Mouse (Mus musculus) liver, adult 2 months (tissue): ENCODE measurements around the gene Prkra.

Source experiments
- CTCF ChIP-seq: fragments of 200-500 bp; IDR thresholded peaks from 2 replicates; pipeline ENCODE4 v1.5.1; 2011; ENCODE audit warnings: low read depth, low read length, control low read depth
- POLR2A ChIP-seq: fragments of 200-500 bp; IDR thresholded peaks from 2 replicates; pipeline ENCODE4 v1.6.1; 2011; ENCODE audit warnings: low read length, control low read depth; ENCODE audit not compliant: insufficient read depth; ENCODE audit errors: extremely low read depth

DNA sequence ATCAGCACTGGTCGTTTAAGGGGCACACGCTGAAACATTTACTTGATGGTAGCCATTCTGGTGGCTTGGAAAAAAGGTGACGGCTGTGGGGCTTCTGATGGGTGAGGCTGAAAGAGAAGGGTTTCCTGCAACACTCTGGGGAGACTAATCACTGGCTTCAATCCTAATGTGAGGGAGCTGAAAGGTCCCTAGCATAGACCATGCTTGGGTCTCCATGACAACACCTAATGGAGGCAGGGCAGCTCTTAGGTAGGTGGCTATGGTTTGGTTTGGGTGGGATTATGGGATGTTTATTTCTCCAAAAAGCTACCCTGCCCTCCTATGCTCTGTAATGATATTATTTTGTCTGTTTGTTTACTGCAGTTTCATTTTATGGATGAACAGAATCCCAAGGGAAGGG is 7.6 kb upstream of the Prkra start:
- TF ChIP-seq CTCF (no peak), POLR2A (no peak)
